Mouse (Mus musculus): Measurements from ENCODE around the gene Kcnj2. TPM values are rescaled to one million over a fixed set of nuclear protein-coding genes. Genes with fewer than 3 reads are reported as not detected.

Kcnj2 gene
- polyA plus RNA-seq, 1 experiment from 2014 or later = 1.00 TPM

DNA sequence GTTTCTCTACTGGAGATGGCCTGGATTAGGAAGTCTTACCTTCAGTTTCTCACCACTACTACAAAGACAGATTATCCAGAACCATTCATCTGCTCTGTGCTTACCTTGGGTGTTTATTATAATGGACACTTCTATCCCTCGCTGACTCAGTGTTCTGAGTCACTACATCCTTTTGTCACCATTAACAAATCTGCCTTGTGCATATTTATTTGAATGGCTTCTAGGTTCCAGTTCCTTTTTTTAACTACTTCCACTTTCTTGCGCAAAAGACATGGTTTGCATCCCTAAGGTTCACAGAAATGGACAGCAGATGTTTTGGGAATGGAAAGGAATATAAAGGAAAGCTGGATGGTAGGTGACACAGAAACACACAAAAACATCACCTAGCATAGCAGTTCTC is 27.0 kb downstream of the Kcnj2 start:
- Histone ChIP-seq H3K4me1 (0 out of 2 replicates have a peak, but pooled peaks cover 3% of the 10 kb centered on the region), H3K27me3 (replicated peaks) (no peaks in the 10 kb centered on the region), H3K27ac (replicated peaks) (no peak overlapping the region), H3K9ac (replicated peaks) (no peak overlapping the region), H3K36me3 (no peaks in the 10 kb centered on the region), H3K4me3 (replicated peaks) (no peak overlapping the region), H3K9me3 (replicated peaks) (no peaks in the 10 kb centered on the region), H3K4me2 (no peak overlapping the region)
- ATAC-seq (ENCODE audit: low FRiP score) = no peak
- WGBS = 94% methylated on average over 2 of the region's 2 CpGs

DNA sequence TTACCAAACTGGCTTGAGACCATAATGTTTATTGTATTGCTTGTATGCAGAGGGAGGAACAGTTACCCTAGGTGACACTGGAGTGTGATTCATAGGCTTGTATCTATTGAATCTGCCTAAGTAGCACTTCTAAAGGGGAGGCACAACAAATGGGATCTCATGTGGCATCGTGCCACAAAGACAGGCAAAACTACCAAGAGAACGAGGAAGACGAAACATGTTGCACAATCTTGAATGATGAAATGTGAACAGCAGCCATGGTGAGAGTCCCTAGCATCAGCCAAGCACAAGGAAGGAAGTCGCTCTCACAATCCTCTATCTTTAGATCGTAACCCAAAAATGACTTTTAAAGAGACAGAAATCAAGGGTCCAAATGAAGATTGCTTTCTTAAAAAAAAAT is 30.6 kb downstream of the Kcnj2 start:
- Histone ChIP-seq H3K36me3 (no peaks in the 10 kb centered on the region), H3K4me1 (no peaks in the 10 kb centered on the region), H3K27ac (replicated peaks) (no peak overlapping the region), H3K9me3 (replicated peaks) (no peaks in the 10 kb centered on the region), H3K9ac (replicated peaks) (no peak overlapping the region), H3K4me3 (replicated peaks) (no peak overlapping the region), H3K4me2 (no peak overlapping the region), H3K27me3 (replicated peaks) (no peaks in the 10 kb centered on the region)
- ATAC-seq (ENCODE audit: low FRiP score) = no peak
- 86% methylated on average over 5 of the region's 5 CpGs for WGBS

DNA sequence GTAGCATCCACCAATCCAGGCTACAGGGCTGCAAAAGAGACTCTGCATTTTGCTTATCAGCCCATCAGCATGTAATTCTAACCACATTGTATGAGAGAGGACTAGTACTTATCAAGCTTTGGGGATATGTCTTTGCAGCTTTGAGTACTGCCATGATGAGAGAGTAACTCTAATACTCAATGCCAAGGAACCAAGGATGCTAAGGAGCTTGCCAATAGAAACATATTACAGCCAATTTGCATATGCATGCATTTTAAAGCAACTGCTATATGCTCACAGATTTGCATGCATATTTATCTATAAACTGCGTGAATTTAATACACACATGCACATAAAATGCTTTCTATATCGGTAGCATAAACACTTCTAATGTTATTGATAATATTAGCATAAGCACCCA is 34.2 kb downstream of the Kcnj2 start:
- Histone ChIP-seq H3K9me3 (replicated peaks) (no peaks in the 10 kb centered on the region), H3K36me3 (no peaks in the 10 kb centered on the region), H3K27me3 (replicated peaks) (no peaks in the 10 kb centered on the region), H3K4me3 (replicated peaks) (no peak overlapping the region), H3K4me1 (no peaks in the 10 kb centered on the region), H3K9ac (replicated peaks) (no peak overlapping the region), H3K27ac (replicated peaks) (no peak overlapping the region), H3K4me2 (no peak overlapping the region)
- WGBS = 79% methylated on average over 2 of the region's 2 CpGs
- no peak for ATAC-seq (ENCODE audit: low FRiP score)

DNA sequence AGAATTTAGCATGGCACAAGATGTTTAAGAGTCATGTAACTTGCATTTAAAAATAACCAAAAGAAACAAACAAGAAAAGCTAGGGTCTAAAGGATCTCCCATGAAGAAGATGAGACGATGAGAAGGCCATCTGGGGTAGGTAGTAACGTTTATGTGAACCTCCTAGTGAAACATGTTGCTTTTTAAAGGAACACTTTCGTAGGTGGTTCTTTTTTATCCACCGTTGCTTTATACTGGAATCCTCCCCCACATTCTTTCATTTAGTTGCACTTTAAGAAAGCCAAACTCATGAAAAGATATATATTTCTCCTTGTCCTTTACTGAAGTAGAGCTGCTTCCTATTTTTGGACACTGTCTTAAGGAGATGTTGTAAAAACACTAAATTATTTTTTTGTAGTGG is 34.7 kb downstream of the Kcnj2 start:
- H3K9ac ChIP-seq (replicated peaks) = no peak overlapping the region
- no peaks in the 10 kb centered on the region for H3K36me3 ChIP-seq
- H3K27me3 ChIP-seq (replicated peaks) = no peaks in the 10 kb centered on the region
- no peak overlapping the region for H3K27ac ChIP-seq (replicated peaks)
- no peak overlapping the region for H3K4me3 ChIP-seq (replicated peaks)
- WGBS = 88% methylated on average over 4 of the region's 4 CpGs
- ATAC-seq (ENCODE audit: low FRiP score) = no peak
- H3K4me1 ChIP-seq = no peaks in the 10 kb centered on the region
- no peak overlapping the region for H3K4me2 ChIP-seq
- H3K9me3 ChIP-seq (replicated peaks) = no peaks in the 10 kb centered on the region

DNA sequence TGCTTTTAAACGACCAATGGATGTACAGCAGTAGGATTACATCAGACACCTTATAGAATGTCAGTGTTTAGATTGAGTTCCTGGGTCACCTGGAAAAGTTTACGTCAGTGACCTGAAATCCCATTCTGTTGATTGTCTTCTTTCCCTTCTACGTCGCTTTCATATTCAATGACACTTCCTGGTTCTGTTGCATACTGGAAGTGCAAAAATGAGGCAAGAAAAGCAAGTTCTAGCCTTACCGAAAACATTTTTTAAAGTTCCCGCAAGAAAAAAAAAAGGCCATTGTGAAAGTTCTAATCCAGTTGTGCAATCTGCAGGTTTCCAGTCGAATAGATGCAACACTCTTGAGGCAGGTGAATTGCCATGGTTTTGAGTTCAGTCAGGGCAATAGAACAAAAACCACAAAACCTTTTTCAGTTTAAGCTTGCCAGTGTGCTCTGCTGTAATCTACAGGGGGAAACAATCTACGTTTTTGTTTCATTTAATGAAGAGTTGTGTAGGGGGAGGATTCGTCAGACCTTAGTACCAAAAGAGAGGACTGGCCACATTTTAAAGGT is 35.7 kb downstream of the Kcnj2 start:
- 88% methylated on average over 9 of the region's 9 CpGs for WGBS
- H3K9ac ChIP-seq (replicated peaks) = no peak overlapping the region
- no peaks in the 10 kb centered on the region for H3K9me3 ChIP-seq (replicated peaks)
- no peak overlapping the region for H3K4me3 ChIP-seq (replicated peaks)
- no peak for ATAC-seq (ENCODE audit: low FRiP score)
- H3K4me2 ChIP-seq = no peak overlapping the region
- no peak overlapping the region for H3K27ac ChIP-seq (replicated peaks)
- H3K27me3 ChIP-seq (replicated peaks) = no peaks in the 10 kb centered on the region
- no peaks in the 10 kb centered on the region for H3K36me3 ChIP-seq
- H3K4me1 ChIP-seq = no peaks in the 10 kb centered on the region

DNA sequence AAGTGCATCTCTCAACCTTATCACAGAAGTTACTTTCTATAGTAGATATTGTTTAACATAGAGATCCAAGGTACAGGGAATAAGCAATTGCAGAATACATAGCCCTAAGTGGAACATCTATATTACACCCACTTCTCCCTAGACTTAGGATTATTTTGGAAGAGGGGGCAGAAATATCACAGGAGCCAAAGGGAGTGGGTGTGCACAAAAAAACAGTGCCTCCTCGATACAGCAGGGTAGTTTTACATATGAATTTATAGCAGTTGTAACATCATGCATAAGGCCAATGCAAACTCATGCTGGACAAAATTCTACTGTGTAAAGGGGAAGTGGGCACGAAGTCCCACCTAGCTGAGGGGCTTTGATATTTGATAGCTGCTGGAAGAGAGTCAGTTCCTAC is 38.5 kb downstream of the Kcnj2 start:
- H3K36me3 ChIP-seq = no peaks in the 10 kb centered on the region
- no peak overlapping the region for H3K9ac ChIP-seq (replicated peaks)
- H3K4me2 ChIP-seq = no peak overlapping the region
- H3K4me3 ChIP-seq (replicated peaks) = no peak overlapping the region
- H3K27me3 ChIP-seq (replicated peaks) = no peaks in the 10 kb centered on the region
- WGBS = 88% methylated on average over 2 of the region's 2 CpGs
- H3K27ac ChIP-seq (replicated peaks) = no peak overlapping the region
- ATAC-seq (ENCODE audit: low FRiP score) = no peak
- H3K9me3 ChIP-seq (replicated peaks) = no peaks in the 10 kb centered on the region
- H3K4me1 ChIP-seq = 0 out of 2 replicates have a peak, but pooled peaks cover 3% of the 10 kb centered on the region

DNA sequence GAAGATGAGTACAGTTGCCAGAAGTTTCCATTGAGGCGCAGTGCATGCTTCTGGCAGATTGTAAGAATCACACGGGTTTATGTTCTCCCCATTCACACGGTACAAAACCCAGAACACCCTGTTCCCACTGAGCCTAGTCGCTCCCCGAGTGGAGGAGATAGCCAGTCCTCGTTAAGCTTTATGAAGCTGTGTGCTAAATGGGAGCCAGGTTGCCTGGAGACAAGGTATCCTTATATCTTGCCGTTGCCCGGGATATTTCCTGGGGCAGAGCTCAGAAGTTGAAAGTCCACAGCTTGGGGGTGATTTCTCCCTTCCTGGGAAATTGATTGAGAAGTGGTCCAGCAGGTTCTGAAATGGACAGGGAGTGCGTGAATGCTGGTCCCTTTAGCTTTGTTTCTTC is 42.2 kb downstream of the Kcnj2 start:
- Histone ChIP-seq H3K9me3 (replicated peaks) (no peaks in the 10 kb centered on the region), H3K27me3 (replicated peaks) (no peaks in the 10 kb centered on the region), H3K36me3 (no peaks in the 10 kb centered on the region), H3K27ac (replicated peaks) (no peak overlapping the region), H3K4me1 (0 out of 2 replicates have a peak, but pooled peaks cover 3% of the 10 kb centered on the region), H3K4me2 (no peak overlapping the region), H3K4me3 (replicated peaks) (no peak overlapping the region), H3K9ac (replicated peaks) (no peak overlapping the region)
- ATAC-seq (ENCODE audit: low FRiP score) = no peak
- WGBS = 52% methylated on average over 9 of the region's 9 CpGs

DNA sequence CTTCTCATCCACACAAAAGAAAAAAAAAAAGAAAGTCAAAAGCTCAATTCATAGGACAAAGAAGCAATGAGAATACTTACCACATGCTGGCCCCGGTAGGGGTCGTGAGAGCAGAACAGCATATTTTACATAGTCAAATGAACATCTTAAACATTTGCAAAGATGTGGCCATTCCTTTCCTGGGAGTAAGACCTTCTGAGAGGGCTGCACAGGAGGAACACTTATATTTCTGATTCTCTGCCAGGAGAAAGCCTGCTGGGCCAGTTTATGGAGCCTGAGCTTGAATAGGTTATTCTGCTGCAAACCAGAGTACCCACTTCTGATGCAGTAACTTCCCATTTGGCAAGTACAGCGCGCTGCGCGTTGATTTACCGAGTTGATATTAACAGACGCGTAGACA is 55.5 kb downstream of the Kcnj2 start:
- H3K9me3 ChIP-seq (replicated peaks) = no peaks in the 10 kb centered on the region
- WGBS = 50% methylated on average over 9 of the region's 9 CpGs
- no peaks in the 10 kb centered on the region for H3K27me3 ChIP-seq (replicated peaks)
- no peak for ATAC-seq (ENCODE audit: low FRiP score)
- no peak overlapping the region for H3K9ac ChIP-seq (replicated peaks)
- no peak overlapping the region for H3K4me2 ChIP-seq
- no peak overlapping the region for H3K4me3 ChIP-seq (replicated peaks)
- no peaks in the 10 kb centered on the region for H3K4me1 ChIP-seq
- no peaks in the 10 kb centered on the region for H3K36me3 ChIP-seq
- no peak overlapping the region for H3K27ac ChIP-seq (replicated peaks)

DNA sequence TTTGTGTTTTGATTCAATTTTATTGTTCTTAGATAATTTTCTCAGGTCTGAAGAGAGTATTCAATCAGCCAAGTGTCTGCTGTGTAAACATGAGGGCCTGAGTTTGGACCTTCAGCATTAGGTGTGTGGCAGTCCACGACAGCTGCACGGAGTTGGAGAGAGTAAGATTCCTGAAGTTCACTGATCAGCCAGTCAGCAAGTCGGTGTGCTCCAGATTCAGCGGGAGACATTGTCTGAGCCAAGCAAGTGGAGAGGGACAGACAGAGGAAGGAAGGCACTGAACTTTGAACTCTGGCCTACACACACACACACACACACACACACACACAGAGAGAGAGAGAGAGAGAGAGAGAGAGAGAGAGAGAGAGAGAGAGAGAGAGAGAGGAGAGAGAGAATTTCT is 57.4 kb downstream of the Kcnj2 start:
- no peaks in the 10 kb centered on the region for H3K9me3 ChIP-seq (replicated peaks)
- 60% methylated on average over 4 of the region's 4 CpGs for WGBS
- no peak overlapping the region for H3K27ac ChIP-seq (replicated peaks)
- H3K36me3 ChIP-seq = no peaks in the 10 kb centered on the region
- no peaks in the 10 kb centered on the region for H3K27me3 ChIP-seq (replicated peaks)
- H3K4me3 ChIP-seq (replicated peaks) = no peak overlapping the region
- no peak overlapping the region for H3K9ac ChIP-seq (replicated peaks)
- no peaks in the 10 kb centered on the region for H3K4me1 ChIP-seq
- ATAC-seq (ENCODE audit: low FRiP score) = no peak
- no peak overlapping the region for H3K4me2 ChIP-seq

DNA sequence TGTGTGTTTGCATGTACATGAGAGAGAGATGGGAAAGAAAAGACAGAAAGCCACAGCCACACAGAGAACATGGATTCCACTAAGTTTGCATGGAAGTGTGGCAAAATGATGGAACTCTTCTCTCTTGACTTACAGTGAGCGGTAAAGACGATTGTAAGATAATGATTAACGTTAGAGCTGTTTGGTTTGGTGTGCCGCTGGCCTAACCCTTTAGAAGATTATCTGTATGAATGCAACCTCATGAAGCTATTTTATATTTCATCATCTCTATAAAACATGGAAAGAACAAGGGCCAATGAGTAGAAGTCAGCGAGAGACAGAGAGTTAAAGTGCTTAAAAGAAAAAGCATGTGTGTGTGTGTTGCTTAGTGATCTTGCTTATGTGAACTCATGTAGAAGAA is 60.0 kb downstream of the Kcnj2 start:
- WGBS = 92% methylated on average over 5 of the region's 5 CpGs
- no peaks in the 10 kb centered on the region for H3K4me1 ChIP-seq
- no peaks in the 10 kb centered on the region for H3K9me3 ChIP-seq (replicated peaks)
- no peak for ATAC-seq (ENCODE audit: low FRiP score)
- H3K36me3 ChIP-seq = no peaks in the 10 kb centered on the region
- no peak overlapping the region for H3K27ac ChIP-seq (replicated peaks)
- H3K4me2 ChIP-seq = no peak overlapping the region
- no peak overlapping the region for H3K4me3 ChIP-seq (replicated peaks)
- no peaks in the 10 kb centered on the region for H3K27me3 ChIP-seq (replicated peaks)
- H3K9ac ChIP-seq (replicated peaks) = no peak overlapping the region

Other genes starting within 250 kb of the Kcnj2 start
- 3.1 and 4.3 TPM in 2 replicates for gene Kcnj16, start 98.1 kb upstream of the Kcnj2 start, polyA plus RNA-seq (2015; fragmentation: Nextera tagmentation; extraction: Ambion mirVana)